Mouse (Mus musculus): ENCODE data around the gene Vps45. TPM values are rescaled to one million over a fixed set of nuclear protein-coding genes. Genes with fewer than 3 reads are reported as not detected.

Gene Vps45
- polyA plus RNA-seq, 1 experiment from 2014 or later: 46.1 TPM

DNA sequence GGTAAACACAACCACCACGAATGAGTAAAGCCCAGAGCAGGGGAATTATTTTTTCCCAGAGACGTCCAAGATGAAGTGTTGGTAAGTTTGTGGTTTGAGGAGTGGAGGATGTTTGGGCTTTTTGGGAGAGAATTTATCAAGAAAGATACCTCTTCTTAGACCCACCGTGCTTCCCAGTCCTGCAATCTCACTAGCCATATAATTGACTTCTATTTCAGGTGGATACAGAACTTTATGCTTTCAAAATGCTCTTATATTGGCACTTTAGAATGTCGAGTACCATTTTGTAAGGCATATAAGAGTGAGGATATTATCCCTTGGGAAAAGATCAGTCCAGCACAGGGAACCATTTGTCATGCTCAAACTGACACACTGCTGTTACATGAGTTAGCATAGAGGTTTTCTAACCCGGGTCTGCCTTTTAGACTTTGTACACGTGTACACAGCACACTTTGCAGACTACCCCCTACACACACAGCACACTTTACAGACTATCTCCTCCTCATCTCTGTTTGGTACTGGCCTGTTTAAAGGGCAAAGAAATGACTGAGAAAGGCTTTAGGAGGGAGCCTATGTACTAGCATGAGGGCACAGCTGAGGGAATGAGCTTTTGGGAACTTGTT, 61.7 kb downstream of the Vps45 start:
- peak overlapping the region; percentile 96 for H3K27ac ChIP-seq (replicated peaks)
- peaks cover 5% of the 10 kb centered on the region for H3K36me3 ChIP-seq
- H3K4me3 ChIP-seq (replicated peaks): peak overlapping the region; percentile 77
- 9% methylated on average over 6 of the region's 6 CpGs for WGBS
- peak overlapping the region; percentile 71 for H3K4me2 ChIP-seq (replicated peaks)
- peak overlapping the region; percentile 74 for H3K9ac ChIP-seq
- peaks cover 37% of the 10 kb centered on the region for H3K4me1 ChIP-seq
- H3K27me3 ChIP-seq: no peaks in the 10 kb centered on the region
- no peak for ATAC-seq (ENCODE audit: insufficient number of reproducible peaks, low FRiP score, low TSS enrichment, low read depth)
- no peaks in the 10 kb centered on the region for H3K9me3 ChIP-seq (replicated peaks)

DNA sequence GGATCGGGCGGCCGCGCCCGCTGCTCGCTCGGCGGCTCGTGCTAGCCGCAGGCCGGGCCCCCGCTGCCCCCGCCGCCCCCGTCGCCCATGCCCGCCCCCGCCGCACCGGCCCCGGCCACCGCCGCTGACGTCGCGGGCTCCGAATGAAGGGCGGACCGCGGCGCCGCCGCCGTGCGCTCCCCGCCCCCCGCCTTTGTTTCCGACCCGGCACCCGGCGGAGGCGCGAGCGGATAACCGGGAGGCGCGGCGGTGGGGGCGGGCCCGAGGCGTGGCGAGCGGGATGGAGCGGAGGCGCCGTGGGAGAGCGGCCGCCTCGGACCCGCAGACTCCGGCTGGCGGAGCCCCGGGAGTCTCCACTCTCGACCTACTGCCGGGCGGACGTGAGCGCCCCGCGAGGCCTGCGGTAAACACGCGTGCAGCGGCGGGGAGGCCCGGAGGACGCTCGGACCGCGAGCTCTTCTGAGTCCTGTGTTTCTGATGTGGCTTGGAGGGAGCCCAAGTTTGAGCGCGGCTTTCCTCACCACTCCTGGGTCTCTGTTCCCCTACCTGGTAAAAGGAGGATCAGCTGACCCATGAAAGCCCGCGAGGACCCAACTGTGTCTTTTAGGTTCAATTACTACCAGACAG, 62.4 kb downstream of the Vps45 start, which contains the start of gene Plekho1:
Gene Plekho1, minus strand, starts transcription at position 200 of the 627 bp plus-strand sequence.
- ATAC-seq (ENCODE audit: insufficient number of reproducible peaks, low FRiP score, low TSS enrichment, low read depth): peak; percentile 72

DNA sequence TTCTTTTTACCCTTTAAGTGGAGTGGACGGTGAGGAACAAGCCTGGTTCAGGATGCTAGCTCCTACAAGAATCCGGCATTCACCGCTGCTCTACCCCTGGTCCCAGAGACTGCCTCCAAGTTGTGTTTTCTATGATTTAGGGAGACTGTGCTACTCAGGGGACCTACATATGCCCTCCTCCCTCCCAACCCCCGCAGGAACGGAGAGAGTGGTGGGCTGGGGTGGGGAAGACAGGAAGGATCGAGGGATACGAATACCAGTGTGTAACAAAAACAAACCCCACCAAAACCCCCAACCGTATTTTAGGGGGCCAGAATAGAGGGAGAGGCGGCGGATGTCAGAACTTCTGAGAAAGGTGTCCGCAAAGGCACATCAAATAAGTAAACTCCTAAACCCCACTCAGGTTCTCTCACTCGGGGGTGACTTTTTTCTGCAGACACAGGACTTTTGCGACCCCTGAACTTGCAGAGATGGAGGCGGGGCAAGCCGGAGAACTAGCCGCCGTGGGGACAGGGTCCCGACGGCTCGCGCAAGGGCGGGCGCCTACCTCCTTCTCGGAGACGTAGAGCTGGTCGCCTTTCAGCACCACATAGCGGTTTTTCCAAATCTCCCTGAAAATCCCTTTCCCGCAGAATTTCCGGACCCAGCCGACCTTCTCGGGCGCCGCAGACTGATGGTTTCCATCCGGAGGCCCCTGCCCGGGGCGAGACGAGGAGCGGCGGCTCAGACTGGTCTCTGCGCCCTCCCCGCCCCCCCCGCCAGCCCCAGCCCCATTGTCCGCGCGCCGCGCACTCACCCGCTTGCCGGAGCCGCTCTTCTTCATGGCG, 63.1 kb downstream of the Vps45 start:
- Histone ChIP-seq H3K9ac (peak overlapping the region; percentile 74), H3K36me3 (peaks cover 19% of the 10 kb centered on the region), H3K4me2 (replicated peaks) (peak overlapping the region; percentile 71), H3K27ac (replicated peaks) (peak overlapping the region; percentile 96), H3K4me1 (peaks cover 30% of the 10 kb centered on the region), H3K27me3 (no peaks in the 10 kb centered on the region), H3K4me3 (replicated peaks) (peak overlapping the region; percentile 77), H3K9me3 (replicated peaks) (no peaks in the 10 kb centered on the region)
- 1% methylated on average over 49 of the region's 51 CpGs for WGBS
- ATAC-seq (ENCODE audit: insufficient number of reproducible peaks, low FRiP score, low TSS enrichment, low read depth): peak; percentile 73

More for the DNA sequence above, 62.4 kb downstream of the Vps45 start, which contains the start of gene Plekho1:
- H3K9ac ChIP-seq: peak within 1 kb of the TSS; percentile 74
- H3K4me3 ChIP-seq (replicated peaks): peak within 1 kb of the TSS; percentile 77
- under 1% methylated on average over 64 of the region's 84 CpGs for WGBS
- no peaks in the 10 kb centered on the region for H3K9me3 ChIP-seq (replicated peaks)
- H3K36me3 ChIP-seq: peaks cover 12% of the 10 kb centered on the region
- peaks cover 34% of the 10 kb centered on the region for H3K4me1 ChIP-seq
- H3K4me2 ChIP-seq (replicated peaks): peak within 1 kb of the TSS; percentile 71
- peak within 1 kb of the TSS; percentile 96 for H3K27ac ChIP-seq (replicated peaks)
- H3K27me3 ChIP-seq: no peaks in the 10 kb centered on the region

GRCm38 (mm10) chr3:95994381-95994846, 63.9 kb downstream of the Vps45 start:
- Histone ChIP-seq H3K27me3 (no peaks in the 10 kb centered on the region), H3K4me3 (replicated peaks) (peak overlapping the region; percentile 77), H3K4me2 (replicated peaks) (peak overlapping the region; percentile 71), H3K36me3 (peaks cover 27% of the 10 kb centered on the region), H3K9ac (peak overlapping the region; percentile 74), H3K4me1 (peaks cover 31% of the 10 kb centered on the region), H3K27ac (replicated peaks) (peak overlapping the region; percentile 96), H3K9me3 (replicated peaks) (no peaks in the 10 kb centered on the region)
- 16% methylated on average over 6 of the region's 6 CpGs for WGBS
- no peak for ATAC-seq (ENCODE audit: insufficient number of reproducible peaks, low FRiP score, low TSS enrichment, low read depth)

GRCm38 (mm10) chr3:95993881-95994280, 64.4 kb downstream of the Vps45 start:
- peaks cover 32% of the 10 kb centered on the region for H3K36me3 ChIP-seq
- H3K4me2 ChIP-seq (replicated peaks): peak overlapping the region; percentile 71
- H3K27ac ChIP-seq (replicated peaks): peak overlapping the region; percentile 96
- H3K9ac ChIP-seq: 0 out of 2 replicates have a peak overlapping the region, but pooled peaks have one; percentile 74
- 25% methylated on average over 4 of the region's 4 CpGs for WGBS
- H3K4me1 ChIP-seq: peaks cover 36% of the 10 kb centered on the region
- peak overlapping the region; percentile 77 for H3K4me3 ChIP-seq (replicated peaks)
- no peaks in the 10 kb centered on the region for H3K27me3 ChIP-seq
- ATAC-seq (ENCODE audit: insufficient number of reproducible peaks, low FRiP score, low TSS enrichment, low read depth): no peak
- H3K9me3 ChIP-seq (replicated peaks): no peaks in the 10 kb centered on the region

GRCm38 (mm10) chr3:95992990-95993603, 65.2 kb downstream of the Vps45 start:
- ATAC-seq (ENCODE audit: insufficient number of reproducible peaks, low FRiP score, low TSS enrichment, low read depth): no peak
- peak overlapping the region; percentile 96; the same call in 1 of the 2 replicates for H3K27ac ChIP-seq (replicated peaks)
- peaks cover 36% of the 10 kb centered on the region for H3K4me1 ChIP-seq
- peak overlapping the region; percentile 77 for H3K4me3 ChIP-seq (replicated peaks)
- no peak overlapping the region for H3K9ac ChIP-seq
- H3K9me3 ChIP-seq (replicated peaks): no peaks in the 10 kb centered on the region
- H3K27me3 ChIP-seq: no peaks in the 10 kb centered on the region
- WGBS: 55% methylated on average over 5 of the region's 5 CpGs
- peaks cover 40% of the 10 kb centered on the region for H3K36me3 ChIP-seq
- peak overlapping the region; percentile 71 for H3K4me2 ChIP-seq (replicated peaks)

DNA sequence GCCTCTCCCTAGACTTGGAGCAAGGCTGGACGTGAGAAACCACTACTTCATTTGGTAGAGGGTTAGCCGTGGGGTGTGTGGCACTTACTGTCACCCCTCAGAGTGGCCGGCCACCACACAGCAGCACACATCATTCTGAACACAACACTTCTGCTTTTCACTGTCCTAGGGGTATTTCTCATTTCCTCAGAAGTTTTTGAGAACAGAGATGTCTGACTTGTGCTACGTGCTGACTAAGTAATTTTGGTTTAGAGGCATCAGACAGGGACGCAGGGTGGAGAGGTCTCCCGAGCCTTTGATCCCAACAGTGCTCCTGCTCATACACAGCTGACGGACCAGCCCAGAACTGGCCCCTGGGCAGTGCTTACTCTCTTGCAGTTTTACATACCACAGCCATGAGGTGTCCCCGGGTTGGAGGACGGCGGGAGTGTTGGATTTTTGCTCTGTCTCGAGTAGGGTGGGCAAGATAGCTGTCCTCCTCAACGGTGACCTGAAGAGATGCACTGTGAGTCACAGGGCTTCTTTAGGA, 67.8 kb downstream of the Vps45 start:
- H3K36me3 ChIP-seq: peaks cover 44% of the 10 kb centered on the region
- H3K27ac ChIP-seq (replicated peaks): no peak overlapping the region

DNA sequence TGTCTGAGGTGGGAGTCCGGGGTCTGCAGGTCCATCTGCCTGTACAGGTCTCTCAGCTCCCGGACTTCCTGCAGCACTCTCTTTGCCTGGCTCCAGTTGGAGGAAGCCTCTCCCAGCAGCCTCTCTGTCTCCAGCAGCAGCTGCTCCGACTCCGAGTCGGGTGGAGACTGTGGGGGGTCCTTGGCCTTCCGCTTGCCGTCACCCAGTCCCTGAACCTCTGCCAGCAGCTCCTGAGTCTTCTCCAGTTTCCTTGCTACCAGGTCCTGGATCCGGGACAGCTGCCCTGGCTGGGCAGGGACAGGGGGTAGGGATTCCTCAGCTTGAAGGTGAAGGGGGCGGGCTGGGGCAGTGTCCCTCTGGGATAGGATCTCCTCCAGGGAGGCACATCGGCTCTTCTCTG, 69.3 kb downstream of the Vps45 start:
- Histone ChIP-seq H3K4me1 (peaks cover 42% of the 10 kb centered on the region), H3K27ac (replicated peaks) (0 out of 2 replicates have a peak overlapping the region, but pooled peaks have one; percentile 18), H3K4me2 (replicated peaks) (no peak overlapping the region), H3K4me3 (replicated peaks) (no peak overlapping the region), H3K36me3 (peaks cover 44% of the 10 kb centered on the region), H3K9ac (no peak overlapping the region), H3K27me3 (no peaks in the 10 kb centered on the region), H3K9me3 (replicated peaks) (no peaks in the 10 kb centered on the region)
- WGBS: 47% methylated on average over 10 of the region's 10 CpGs
- no peak for ATAC-seq (ENCODE audit: insufficient number of reproducible peaks, low FRiP score, low TSS enrichment, low read depth)

More for the DNA sequence above, 67.8 kb downstream of the Vps45 start:
- Histone ChIP-seq H3K4me2 (replicated peaks) (no peak overlapping the region), H3K27me3 (no peaks in the 10 kb centered on the region), H3K4me3 (replicated peaks) (no peak overlapping the region), H3K9ac (no peak overlapping the region), H3K9me3 (replicated peaks) (no peaks in the 10 kb centered on the region), H3K4me1 (peaks cover 39% of the 10 kb centered on the region)
- no peak for ATAC-seq (ENCODE audit: insufficient number of reproducible peaks, low FRiP score, low TSS enrichment, low read depth)
- 76% methylated on average over 12 of the region's 12 CpGs for WGBS

DNA sequence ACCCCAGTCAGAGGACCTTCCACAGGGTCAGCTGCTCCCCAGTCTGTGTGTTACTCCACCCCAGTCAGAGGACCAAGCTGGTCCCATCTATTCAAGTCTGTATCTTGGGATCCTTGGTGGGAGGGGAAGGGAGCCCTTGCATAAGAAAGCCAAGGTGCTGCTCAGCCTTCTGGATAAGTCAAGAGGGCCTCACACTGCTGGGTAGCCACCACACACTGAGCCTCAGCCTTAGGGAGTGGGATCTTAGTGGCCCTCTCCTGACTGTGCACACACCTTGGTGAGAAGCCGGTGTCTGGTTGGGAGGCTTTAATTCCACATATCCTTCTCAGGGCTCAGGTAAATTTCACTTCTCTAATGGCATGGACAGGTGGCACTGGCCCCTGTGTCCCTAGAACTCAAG, 70.1 kb downstream of the Vps45 start:
- peaks cover 44% of the 10 kb centered on the region for H3K36me3 ChIP-seq
- no peak overlapping the region for H3K9ac ChIP-seq
- 93% methylated on average over 1 of the region's 1 CpGs for WGBS
- no peaks in the 10 kb centered on the region for H3K9me3 ChIP-seq (replicated peaks)
- H3K27ac ChIP-seq (replicated peaks): no peak overlapping the region
- peaks cover 34% of the 10 kb centered on the region for H3K4me1 ChIP-seq
- H3K4me2 ChIP-seq (replicated peaks): no peak overlapping the region
- ATAC-seq (ENCODE audit: insufficient number of reproducible peaks, low FRiP score, low TSS enrichment, low read depth): no peak
- H3K27me3 ChIP-seq: no peaks in the 10 kb centered on the region
- H3K4me3 ChIP-seq (replicated peaks): no peak overlapping the region

DNA sequence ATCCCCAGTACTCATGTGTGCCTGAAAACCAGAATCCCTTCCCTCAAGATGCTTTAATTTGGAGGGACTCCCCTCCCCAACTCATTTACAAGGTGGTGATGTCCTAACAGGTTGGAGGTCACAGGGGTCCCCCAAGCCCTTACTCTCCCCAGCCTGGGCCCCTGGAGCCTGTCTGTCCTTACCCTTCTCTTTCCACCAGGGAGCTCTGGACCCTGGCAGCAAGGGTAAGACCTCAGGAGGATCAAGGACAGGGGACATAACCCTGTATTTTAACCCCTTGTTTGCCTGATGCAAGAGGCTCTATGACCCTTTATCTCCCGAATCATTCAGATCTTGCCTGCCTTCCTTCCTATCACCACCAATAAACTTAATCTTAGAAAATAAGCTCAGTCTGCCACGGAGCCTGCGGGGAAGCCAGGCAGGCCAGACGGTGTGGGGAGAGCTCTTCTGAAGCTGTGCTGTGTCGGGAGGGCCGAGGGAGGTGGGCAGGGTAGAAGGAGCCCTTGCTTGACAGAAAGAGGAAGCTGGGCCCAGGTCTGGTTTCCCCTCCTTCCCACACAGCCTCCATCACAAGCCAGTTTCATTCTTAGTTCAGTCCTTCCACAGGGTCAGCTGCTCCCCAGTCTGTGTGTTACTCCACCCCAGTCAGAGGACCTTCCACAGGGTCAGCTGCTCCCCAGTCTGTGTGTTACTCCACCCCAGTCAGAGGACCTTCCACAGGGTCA, 70.7 kb downstream of the Vps45 start:
- ATAC-seq (ENCODE audit: insufficient number of reproducible peaks, low FRiP score, low TSS enrichment, low read depth): no peak
- H3K9me3 ChIP-seq (replicated peaks): no peaks in the 10 kb centered on the region
- peaks cover 34% of the 10 kb centered on the region for H3K4me1 ChIP-seq
- WGBS: 71% methylated on average over 6 of the region's 6 CpGs
- no peaks in the 10 kb centered on the region for H3K27me3 ChIP-seq
- H3K4me3 ChIP-seq (replicated peaks): no peak overlapping the region
- H3K36me3 ChIP-seq: peaks cover 44% of the 10 kb centered on the region
- H3K27ac ChIP-seq (replicated peaks): no peak overlapping the region
- H3K4me2 ChIP-seq (replicated peaks): no peak overlapping the region
- H3K9ac ChIP-seq: no peak overlapping the region

All from embryonic facial prominence, embryonic 15.5 days (tissue).